Mouse (Mus musculus): ENCODE data around the gene Ccnd2. TPM values are rescaled to one million over a fixed set of nuclear protein-coding genes. Genes with fewer than 3 reads are reported as not detected.

Gene Ccnd2
- polyA plus RNA-seq, 1 experiment from 2014 or later, result 433 TPM

GRCm38 (mm10) chr6:127146322-127146947, 5.6 kb downstream of the Ccnd2 start:
- peaks cover 10% of the 10 kb centered on the region for H3K36me3 ChIP-seq (ENCODE audit: control insufficient read depth, insufficient read depth, low read length)
- H3K27ac ChIP-seq (replicated peaks), result no peak overlapping the region
- TF ChIP-seq CTCF (IDR thresholded peaks at IDR 0.05; ENCODE audit: low read depth) (no peak), EP300 (optimal IDR thresholded peaks at IDR 0.05) (no peak)
- ATAC-seq (ENCODE audit: low FRiP score, low TSS enrichment), result no peak
- H3K9me3 ChIP-seq (ENCODE audit: control insufficient read depth, low read length), result no peaks in the 10 kb centered on the region
- 65% methylated on average over 3 of the region's 3 CpGs for WGBS
- H3K4me2 ChIP-seq (replicated peaks; ENCODE audit: low read depth), result no peak overlapping the region
- no peak overlapping the region for H3K9ac ChIP-seq (ENCODE audit: low read length)
- H3K4me3 ChIP-seq (ENCODE audit: low read depth, low read length), result no peak overlapping the region
- H3K4me1 ChIP-seq (replicated peaks; ENCODE audit: control insufficient read depth, insufficient read depth), result peaks cover 8% of the 10 kb centered on the region; the same call in 1 of the 2 replicates
- no peak for DNase-seq (ENCODE audit: low spot score)
- H3K27me3 ChIP-seq (ENCODE audit: control insufficient read depth, insufficient read depth, low read length), result no peaks in the 10 kb centered on the region

- no peaks in the 10 kb centered on the region for H3K27me3 ChIP-seq (ENCODE audit: control insufficient read depth, insufficient read depth, low read length)
- no peak overlapping the region for H3K9ac ChIP-seq (ENCODE audit: low read length)
- 45% methylated on average over 20 of the region's 20 CpGs for WGBS
- DNase-seq (ENCODE audit: low spot score) (no peak), ATAC-seq (ENCODE audit: low FRiP score, low TSS enrichment) (no peak)
- H3K4me2 ChIP-seq (replicated peaks; ENCODE audit: low read depth), result no peak overlapping the region
- no peaks in the 10 kb centered on the region for H3K9me3 ChIP-seq (ENCODE audit: control insufficient read depth, low read length)
- no peak for TF ChIP-seq EP300 (optimal IDR thresholded peaks at IDR 0.05)
- no peak for TF ChIP-seq CTCF (IDR thresholded peaks at IDR 0.05; ENCODE audit: low read depth)
- H3K27ac ChIP-seq (replicated peaks), result peak overlapping the region; percentile 40
- no peak overlapping the region for H3K4me3 ChIP-seq (ENCODE audit: low read depth, low read length)
- H3K36me3 ChIP-seq (ENCODE audit: control insufficient read depth, insufficient read depth, low read length), result peaks cover 10% of the 10 kb centered on the region
- H3K4me1 ChIP-seq (replicated peaks; ENCODE audit: control insufficient read depth, insufficient read depth), result 0 out of 2 replicates have a peak, but pooled peaks cover 5% of the 10 kb centered on the region
Observed at GRCm38 (mm10) chr6:127145464-127146190, 6.4 kb downstream of the Ccnd2 start.

GRCm38 (mm10) chr6:127143576-127144288, 8.3 kb downstream of the Ccnd2 start:
- peaks cover 18% of the 10 kb centered on the region for H3K36me3 ChIP-seq (ENCODE audit: control insufficient read depth, insufficient read depth, low read length)
- H3K4me2 ChIP-seq (replicated peaks; ENCODE audit: low read depth), result no peak overlapping the region
- H3K27ac ChIP-seq (replicated peaks), result no peak overlapping the region
- TF ChIP-seq CTCF (IDR thresholded peaks at IDR 0.05; ENCODE audit: low read depth) (no peak), EP300 (optimal IDR thresholded peaks at IDR 0.05) (no peak)
- H3K27me3 ChIP-seq (ENCODE audit: control insufficient read depth, insufficient read depth, low read length), result no peaks in the 10 kb centered on the region
- H3K9ac ChIP-seq (ENCODE audit: low read length), result no peak overlapping the region
- 0 out of 2 replicates have a peak, but pooled peaks cover 5% of the 10 kb centered on the region for H3K4me1 ChIP-seq (replicated peaks; ENCODE audit: control insufficient read depth, insufficient read depth)
- ATAC-seq (ENCODE audit: low FRiP score, low TSS enrichment), result no peak
- WGBS, result 71% methylated on average over 7 of the region's 7 CpGs
- no peaks in the 10 kb centered on the region for H3K9me3 ChIP-seq (ENCODE audit: control insufficient read depth, low read length)
- DNase-seq (ENCODE audit: low spot score), result no peak
- no peak overlapping the region for H3K4me3 ChIP-seq (ENCODE audit: low read depth, low read length)

- H3K27me3 ChIP-seq (ENCODE audit: control insufficient read depth, insufficient read depth, low read length), result no peaks in the 10 kb centered on the region
- no peak overlapping the region for H3K4me2 ChIP-seq (replicated peaks; ENCODE audit: low read depth)
- no peak overlapping the region for H3K9ac ChIP-seq (ENCODE audit: low read length)
- TF ChIP-seq CTCF (IDR thresholded peaks at IDR 0.05; ENCODE audit: low read depth) (no peak), EP300 (optimal IDR thresholded peaks at IDR 0.05) (no peak)
- no peak overlapping the region for H3K4me3 ChIP-seq (ENCODE audit: low read depth, low read length)
- no peak overlapping the region for H3K27ac ChIP-seq (replicated peaks)
- no peaks in the 10 kb centered on the region for H3K9me3 ChIP-seq (ENCODE audit: control insufficient read depth, low read length)
- 69% methylated on average over 10 of the region's 10 CpGs for WGBS
- no peak for DNase-seq (ENCODE audit: low spot score)
- ATAC-seq (ENCODE audit: low FRiP score, low TSS enrichment), result no peak
- peaks cover 18% of the 10 kb centered on the region for H3K36me3 ChIP-seq (ENCODE audit: control insufficient read depth, insufficient read depth, low read length)
- 0 out of 2 replicates have a peak, but pooled peaks cover 5% of the 10 kb centered on the region for H3K4me1 ChIP-seq (replicated peaks; ENCODE audit: control insufficient read depth, insufficient read depth)
Observed at GRCm38 (mm10) chr6:127143124-127143520, 8.9 kb downstream of the Ccnd2 start.

GRCm38 (mm10) chr6:127142154-127143123, 9.6 kb downstream of the Ccnd2 start:
- peak; percentile 62 for DNase-seq (ENCODE audit: low spot score)
- WGBS, result 20% methylated on average over 9 of the region's 10 CpGs
- no peak overlapping the region for H3K9ac ChIP-seq (ENCODE audit: low read length)
- ATAC-seq (ENCODE audit: low FRiP score, low TSS enrichment), result peak; percentile 33
- H3K9me3 ChIP-seq (ENCODE audit: control insufficient read depth, low read length), result no peaks in the 10 kb centered on the region
- H3K36me3 ChIP-seq (ENCODE audit: control insufficient read depth, insufficient read depth, low read length), result peaks cover 18% of the 10 kb centered on the region
- no peak overlapping the region for H3K27ac ChIP-seq (replicated peaks)
- no peak overlapping the region for H3K4me2 ChIP-seq (replicated peaks; ENCODE audit: low read depth)
- no peak overlapping the region for H3K4me3 ChIP-seq (ENCODE audit: low read depth, low read length)
- 0 out of 2 replicates have a peak, but pooled peaks cover 5% of the 10 kb centered on the region for H3K4me1 ChIP-seq (replicated peaks; ENCODE audit: control insufficient read depth, insufficient read depth)
- TF ChIP-seq EP300 (optimal IDR thresholded peaks at IDR 0.05) (no peak), CTCF (IDR thresholded peaks at IDR 0.05; ENCODE audit: low read depth) (peak; percentile 83)
- no peaks in the 10 kb centered on the region for H3K27me3 ChIP-seq (ENCODE audit: control insufficient read depth, insufficient read depth, low read length)
